Mouse (Mus musculus) inflammation-experienced regulatory T-cells, adult 6 months (primary cell): ENCODE data around the gene Srpk3. TPM values are rescaled to one million over a fixed set of nuclear protein-coding genes. Genes with fewer than 3 reads are reported as not detected.
"Not testable (repeated sequence)": the region's sequence is repeated elsewhere in the genome, so short reads cannot be mapped to it uniquely, and the experiment has no call there.

Source experiments
- ATAC-seq: one replicate; pipeline ENCODE4 v1.8.0; 2017
- polyA plus RNA-seq, 3 experiments: library from polyadenylated mRNA; unstranded; fragments of 100-300 nt; shearing (Covaris generic); gene quantifications; one replicate each; pipeline ENCODE4 v1.2.1; 2017

Srpk3 gene
- polyA plus RNA-seq: 1 to 10 TPM in 1 of 3 experiments, under 1 TPM in 2; 0.35 to 1.1 (median 0.59) TPM

DNA sequence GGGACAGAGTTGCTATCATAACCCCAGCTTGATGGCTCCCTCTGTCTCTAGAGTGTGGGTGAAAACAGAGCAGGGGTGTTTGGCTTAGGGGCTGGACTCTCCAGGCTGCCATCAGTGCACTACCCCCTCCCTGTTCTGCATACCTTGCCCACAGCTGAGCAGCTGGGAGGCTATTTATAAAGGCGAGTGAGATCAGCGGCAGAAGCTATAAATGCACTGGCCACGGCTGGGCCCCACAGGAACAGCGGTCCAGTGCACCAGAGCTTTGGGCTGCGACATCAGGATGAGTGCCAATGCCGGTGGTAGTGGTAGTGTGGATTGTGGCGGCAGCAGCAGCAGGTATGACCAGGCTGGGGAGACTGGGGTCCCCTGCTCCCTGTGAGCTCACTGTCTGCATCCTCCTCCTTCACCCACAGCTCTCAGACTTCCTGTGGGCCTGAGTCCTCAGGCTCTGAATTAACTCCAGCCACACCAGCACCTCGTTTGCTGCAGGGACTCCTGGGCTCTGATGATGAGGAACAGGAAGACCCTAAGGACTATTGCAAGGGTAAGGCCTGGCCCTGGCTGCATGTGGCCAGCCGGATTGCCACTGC, at the start of gene Srpk3:
TSS of gene Srpk3 (plus strand) at position 238 of the 593 bp plus-strand sequence.
- ATAC-seq: no peak

GRCm38 (mm10) chrX:73730908-73731307, 43.3 kb upstream of the Srpk3 start:
- no peak for ATAC-seq

- no peak for ATAC-seq
These were observed 36.0 kb upstream of the Srpk3 start for GRCm38 (mm10) chrX:73738155-73738554.

- no peak for ATAC-seq
These were observed 35.1 kb upstream of the Srpk3 start for GRCm38 (mm10) chrX:73739151-73739550.

DNA sequence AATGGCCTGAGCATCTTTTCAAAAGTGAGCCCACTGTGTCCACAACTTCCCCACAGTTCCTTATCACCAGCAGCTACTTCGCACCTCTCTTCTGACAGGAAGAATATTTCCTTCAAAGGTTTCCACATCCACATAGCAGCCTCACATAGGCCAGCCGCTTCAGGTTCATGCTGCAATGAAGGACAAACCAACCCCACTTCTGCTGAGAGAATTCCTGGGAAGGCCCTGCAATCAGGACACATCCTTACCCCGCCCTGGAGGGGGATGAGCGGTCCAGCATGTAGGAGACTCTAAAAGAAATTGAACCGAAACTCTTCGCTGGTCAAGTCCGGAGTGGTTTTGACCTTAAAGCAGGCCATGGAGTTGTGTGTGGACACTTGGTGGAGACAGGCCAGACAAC, 34.4 kb upstream of the Srpk3 start:
- ATAC-seq: not testable (repeated sequence)

DNA sequence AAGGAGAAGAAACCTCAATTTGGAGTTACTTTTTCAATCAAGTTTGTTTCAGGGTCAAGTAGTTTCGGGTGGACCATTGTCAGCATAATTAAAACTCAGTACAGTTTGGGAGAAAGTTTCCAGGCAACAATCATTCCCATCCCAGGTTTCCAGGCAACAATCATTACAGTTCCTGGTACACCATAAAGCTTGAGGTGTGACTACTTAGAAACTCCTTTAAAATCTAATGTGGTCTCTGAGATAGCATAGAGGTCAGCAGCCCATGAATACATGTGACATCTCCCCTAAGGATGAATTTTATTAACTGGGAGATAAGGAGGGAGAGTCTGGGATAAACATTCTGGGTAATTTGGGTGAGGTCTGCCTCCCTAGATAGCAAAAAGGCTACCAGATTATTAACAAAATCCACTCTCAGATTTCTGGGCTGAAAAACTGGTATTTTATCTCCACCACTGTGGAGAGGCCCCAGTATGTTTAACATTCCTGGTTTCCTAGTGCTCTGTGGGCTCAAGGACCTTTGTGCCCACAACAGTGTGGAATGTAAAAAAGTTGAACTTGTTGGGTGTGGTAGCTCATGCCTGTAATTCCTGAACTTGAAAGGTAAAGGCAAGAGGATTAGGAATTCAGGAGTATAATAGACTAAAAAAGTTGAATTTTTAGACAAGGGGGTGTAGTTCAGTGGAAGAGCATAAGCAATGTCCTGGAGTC, 29.3 kb upstream of the Srpk3 start:
- no peak for ATAC-seq

GRCm38 (mm10) chrX:73748977-73749376, 25.2 kb upstream of the Srpk3 start:
- no peak for ATAC-seq

GRCm38 (mm10) chrX:73756334-73757140, 17.7 kb upstream of the Srpk3 start, which contains the start of gene Plxnb3:
Gene Plxnb3, plus strand, starts transcription at chrX:73757090.
- no peak for ATAC-seq

- no peak for ATAC-seq
These were observed 15.5 kb upstream of the Srpk3 start for GRCm38 (mm10) chrX:73758611-73759290.

DNA sequence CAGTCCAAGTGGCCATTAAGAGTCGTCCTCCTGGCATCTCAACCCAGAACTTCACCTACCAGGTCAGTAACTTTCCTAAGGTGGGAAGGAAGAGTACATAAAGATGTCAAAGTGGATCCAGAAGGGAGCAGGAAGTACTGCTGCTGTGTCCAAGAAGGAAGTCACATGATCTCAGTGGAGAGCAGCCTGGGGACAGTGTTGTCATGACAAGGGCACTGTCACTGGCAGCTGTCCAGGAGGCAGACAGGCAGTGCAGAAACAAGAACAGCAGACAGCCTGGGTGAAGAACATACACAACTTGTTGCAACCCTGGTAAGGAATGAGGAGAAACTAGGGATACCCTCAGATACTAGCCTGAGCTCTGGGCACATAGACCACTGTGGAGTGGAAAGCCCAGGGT, 8.9 kb upstream of the Srpk3 start:
- no peak for ATAC-seq

GRCm38 (mm10) chrX:73767267-73767666, 6.9 kb upstream of the Srpk3 start:
- ATAC-seq: no peak

- ATAC-seq: no peak
These were observed 738 bp downstream of the Srpk3 start for GRCm38 (mm10) chrX:73774802-73775483.

DNA sequence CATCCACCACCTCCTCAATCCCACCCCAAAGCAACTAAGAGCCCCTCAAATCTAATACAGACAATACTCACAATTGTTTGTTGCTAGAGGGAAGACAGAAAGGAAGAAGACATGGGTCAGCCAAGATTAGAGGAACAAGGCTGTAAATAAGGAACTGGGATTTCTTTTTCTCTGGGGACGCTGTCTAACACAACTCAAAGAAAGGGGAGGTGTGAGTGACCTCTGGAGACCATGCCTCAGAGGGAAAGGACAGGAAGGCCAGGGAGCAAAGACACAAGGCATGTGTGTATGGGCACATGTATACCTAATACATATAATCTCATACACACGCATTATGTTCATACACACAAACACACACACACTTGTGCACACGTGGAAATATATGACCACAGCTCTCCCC, 8.0 kb downstream of the Srpk3 start:
- no peak for ATAC-seq

- no peak for ATAC-seq
These were observed 11.5 kb downstream of the Srpk3 start for GRCm38 (mm10) chrX:73785666-73786065.

- ATAC-seq: peak; percentile 89
These were observed 12.4 kb downstream of the Srpk3 start, which contains the start of the genes Idh3g and Ssr4 for GRCm38 (mm10) chrX:73786364-73787224. Gene Idh3g, minus strand, starts transcription at chrX:73786897. Gene Ssr4, plus strand, starts transcription at chrX:73787028.

DNA sequence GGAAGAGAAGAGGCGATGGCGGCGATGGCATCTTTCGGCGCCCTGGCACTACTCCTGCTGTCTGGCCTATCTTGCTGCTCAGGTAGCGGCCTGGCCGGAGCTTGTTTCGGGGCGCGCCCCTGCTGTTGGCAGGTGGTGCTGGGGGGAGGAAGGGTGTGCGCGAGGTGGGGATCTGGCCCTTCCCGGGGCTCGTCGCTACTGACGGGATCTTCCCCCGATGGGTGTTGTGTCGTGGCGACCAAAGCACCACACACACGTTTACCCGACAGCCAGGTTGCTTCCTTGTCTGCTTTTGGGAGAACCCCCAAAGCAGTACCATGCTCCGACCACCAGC, 13.0 kb downstream of the Srpk3 start:
- ATAC-seq: peak; percentile 34

DNA sequence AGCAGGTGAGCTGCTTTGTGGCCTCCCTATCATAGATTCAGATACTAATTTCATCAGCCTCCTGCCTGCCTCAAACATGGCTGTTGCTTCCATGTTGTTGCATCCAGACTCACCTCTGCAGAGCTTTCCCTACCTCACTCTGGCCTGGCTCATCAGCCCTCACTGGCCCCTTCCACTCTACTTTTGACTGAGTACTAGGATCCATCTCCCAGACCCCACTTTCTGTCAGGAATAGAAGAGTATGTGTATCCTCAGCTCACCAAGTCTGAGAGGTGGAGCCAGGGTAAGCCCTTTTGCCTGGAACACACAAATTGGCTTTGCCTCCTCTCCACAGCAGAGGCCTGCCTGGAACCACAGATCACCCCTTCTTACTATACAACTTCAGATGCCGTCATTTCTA, 14.3 kb downstream of the Srpk3 start:
- ATAC-seq: no peak

- ATAC-seq: no peak
These were observed 18.8 kb downstream of the Srpk3 start for GRCm38 (mm10) chrX:73793039-73793438.

GRCm38 (mm10) chrX:73793505-73793904, 19.3 kb downstream of the Srpk3 start:
- no peak for ATAC-seq

DNA sequence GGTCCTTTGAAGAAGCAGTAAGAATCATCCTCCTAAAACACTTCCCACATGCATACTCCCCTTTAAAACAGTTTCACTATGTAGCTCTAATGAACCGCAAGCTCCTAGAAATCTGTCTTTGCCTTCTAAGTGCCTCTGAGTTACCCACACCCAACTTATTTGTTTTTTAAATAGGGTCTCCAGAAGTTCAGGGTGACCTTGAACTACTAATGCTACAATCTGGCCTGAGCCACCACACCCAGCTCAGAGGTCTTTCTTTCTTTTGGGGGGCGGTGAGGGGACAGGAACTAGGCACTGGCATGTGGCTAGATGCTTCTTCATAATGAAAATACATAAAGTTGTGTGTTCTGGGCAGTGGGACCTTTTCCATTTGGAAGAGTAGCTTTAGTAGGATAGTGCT, 23.3 kb downstream of the Srpk3 start:
- ATAC-seq: no peak

GRCm38 (mm10) chrX:73798502-73798901, 24.3 kb downstream of the Srpk3 start:
- ATAC-seq: peak; percentile 79
